Mouse (Mus musculus) gastrocnemius, postnatal 4 days (tissue): ENCODE data around the gene Samsn1. TPM values are rescaled to one million over a fixed set of nuclear protein-coding genes. Genes with fewer than 3 reads are reported as not detected.

Source experiments
- DNase-seq, 2 experiments: peaks; one replicate each; pipeline ENCODE4 v3.0.0; 2021 to 2022; ENCODE audit warnings: low spot score in 2 of 2, mixed read lengths in 2 of 2
- total RNA-seq, 2 experiments: library from RNA; stranded (reverse); gene quantifications; 2 replicates each; pipeline ENCODE4 v1.2.3; 2021

Samsn1 gene
- total RNA-seq, 2 experiments from 2014 or later = 1.0 to 1.5 TPM

- DNase-seq = no peak
Measured at GRCm38 (mm10) chr16:75961036-75961435, 61.0 kb downstream of the Samsn1 start.

GRCm38 (mm10) chr16:75933357-75933756 is 88.7 kb downstream of the Samsn1 start:
- no peak for DNase-seq

GRCm38 (mm10) chr16:75930222-75930553 is 91.9 kb downstream of the Samsn1 start:
- DNase-seq = no peak

- no peak for DNase-seq
Measured at GRCm38 (mm10) chr16:75929536-75930221, 92.4 kb downstream of the Samsn1 start.

GRCm38 (mm10) chr16:75926511-75926910 is 95.6 kb downstream of the Samsn1 start:
- DNase-seq = no peak

- DNase-seq = no peak
Measured at GRCm38 (mm10) chr16:75920870-75921269, 101.2 kb downstream of the Samsn1 start.

GRCm38 (mm10) chr16:75919298-75919697 is 102.8 kb downstream of the Samsn1 start:
- no peak for DNase-seq

- DNase-seq = no peak
Measured at GRCm38 (mm10) chr16:75917712-75918111, 104.4 kb downstream of the Samsn1 start.

- no peak for DNase-seq
Measured at GRCm38 (mm10) chr16:75912051-75912450, 110.0 kb downstream of the Samsn1 start.

- no peak for DNase-seq
Measured at GRCm38 (mm10) chr16:75908635-75909494, 113.2 kb downstream of the Samsn1 start.

GRCm38 (mm10) chr16:75906790-75907189 is 115.3 kb downstream of the Samsn1 start:
- no peak for DNase-seq

- DNase-seq = no peak
Measured at GRCm38 (mm10) chr16:75906260-75906659, 115.8 kb downstream of the Samsn1 start.

- no peak for DNase-seq
Measured at GRCm38 (mm10) chr16:75905324-75905723, 116.8 kb downstream of the Samsn1 start.

- no peak for DNase-seq
Measured at GRCm38 (mm10) chr16:75904072-75904471, 118.0 kb downstream of the Samsn1 start.

GRCm38 (mm10) chr16:75903028-75903427 is 119.1 kb downstream of the Samsn1 start:
- DNase-seq = no peak

- no peak for DNase-seq
Measured at GRCm38 (mm10) chr16:75899885-75900620, 122.0 kb downstream of the Samsn1 start.

- DNase-seq = no peak
Measured at GRCm38 (mm10) chr16:75897828-75898367, 124.2 kb downstream of the Samsn1 start.

GRCm38 (mm10) chr16:75894263-75894901 is 127.7 kb downstream of the Samsn1 start:
- no peak for DNase-seq

GRCm38 (mm10) chr16:75893470-75893869 is 128.6 kb downstream of the Samsn1 start:
- DNase-seq = no peak

- no peak for DNase-seq
Measured at GRCm38 (mm10) chr16:75889081-75889646, 132.9 kb downstream of the Samsn1 start.

GRCm38 (mm10) chr16:75887203-75887602 is 134.9 kb downstream of the Samsn1 start:
- DNase-seq = no peak
